Mouse (Mus musculus) ES-Bruce4 (cell line): ENCODE results near the gene Paqr7. TPM values are rescaled to one million over a fixed set of nuclear protein-coding genes. Genes with fewer than 3 reads are reported as not detected.

Experiments used
- H3K27ac ChIP-seq: 2 replicates; pipeline ENCODE4 v1.5.1; 2012; ENCODE audit warnings: low read length, inconsistent platforms; ENCODE audit not compliant: insufficient read depth
- H3K27me3 ChIP-seq: 2 replicates; pipeline ENCODE4 v1.6.1; 2012; ENCODE audit warnings: mild to moderate bottlenecking, low read length, inconsistent platforms; ENCODE audit not compliant: control insufficient read depth, poor library complexity, insufficient read depth, severe bottlenecking
- H3K36me3 ChIP-seq: 2 replicates; pipeline ENCODE4 v1.6.1; 2012; ENCODE audit warnings: inconsistent platforms, mild to moderate bottlenecking, low read length, moderate library complexity; ENCODE audit not compliant: control insufficient read depth, poor library complexity, insufficient read depth, severe bottlenecking
- H3K4me1 ChIP-seq: one replicate; pipeline ENCODE4 v1.8.1; 2011; ENCODE audit warnings: low read length; ENCODE audit not compliant: control insufficient read depth, insufficient read depth
- H3K4me3 ChIP-seq: 2 replicates; pipeline ENCODE4 v1.5.1; 2011; ENCODE audit warnings: low read depth, mild to moderate bottlenecking, low read length
- H3K9ac ChIP-seq: 2 replicates; pipeline ENCODE4 v1.6.1; 2012; ENCODE audit warnings: low read depth, mild to moderate bottlenecking, inconsistent platforms; ENCODE audit not compliant: poor library complexity, severe bottlenecking
- H3K9me3 ChIP-seq: replicated peaks from 2 replicates; pipeline ENCODE4 v1.6.1; 2012; ENCODE audit warnings: mild to moderate bottlenecking, low read length, inconsistent platforms; ENCODE audit not compliant: control insufficient read depth, poor library complexity, insufficient read depth, severe bottlenecking
- CTCF ChIP-seq: IDR thresholded peaks from one replicate; pipeline ENCODE4 v1.8.1; 2011; ENCODE audit warnings: low read depth, low read length
- EP300 ChIP-seq: IDR thresholded peaks from 2 replicates; pipeline ENCODE4 v1.6.1; 2011; ENCODE audit warnings: low read depth, low read length; ENCODE audit not compliant: insufficient read depth
- POLR2A ChIP-seq: IDR thresholded peaks from one replicate; pipeline ENCODE4 v1.8.1; 2011; ENCODE audit warnings: low read length; ENCODE audit not compliant: insufficient read depth
- polyA plus RNA-seq: library from polyadenylated mRNA; stranded (reverse); fragments of >200 nt; gene quantifications from 2 replicates; pipeline ENCODE4 v1.2.4, GENCODE M21; 2011; ENCODE audit warnings: low read depth; ENCODE audit not compliant: missing spikeins, insufficient read depth, insufficient read length

The Paqr7 gene
- polyA plus RNA-seq, 1 experiment, result 1.5 TPM

- Histone ChIP-seq H3K9me3 (no peaks in the 10 kb centered on the region), H3K27me3 (no peaks in the 10 kb centered on the region), H3K9ac (no peak overlapping the region), H3K4me1 (no peaks in the 10 kb centered on the region), H3K27ac (no peak overlapping the region), H3K36me3 (peaks cover 7% of the 10 kb centered on the region; the same call in 1 of the 2 replicates), H3K4me3 (no peak overlapping the region)
- no peak for TF ChIP-seq POLR2A
- peak; percentile 99 for TF ChIP-seq CTCF
- TF ChIP-seq EP300, result 0 out of 2 replicates have a peak, but pooled peaks have one; percentile 34
These were observed 18.5 kb upstream of the Paqr7 start for GRCm38 (mm10) chr4:134478031-134478430.

- Histone ChIP-seq H3K4me3 (no peak overlapping the region), H3K27ac (no peak overlapping the region), H3K9ac (no peak overlapping the region), H3K9me3 (no peaks in the 10 kb centered on the region), H3K36me3 (0 out of 2 replicates have a peak, but pooled peaks cover 3% of the 10 kb centered on the region), H3K4me1 (no peaks in the 10 kb centered on the region), H3K27me3 (no peaks in the 10 kb centered on the region)
- TF ChIP-seq POLR2A, result no peak
- TF ChIP-seq EP300, result no peak
- no peak for TF ChIP-seq CTCF
These were observed 16.7 kb upstream of the Paqr7 start for GRCm38 (mm10) chr4:134479839-134480238.

GRCm38 (mm10) chr4:134480864-134481263 is 15.6 kb upstream of the Paqr7 start:
- Histone ChIP-seq H3K27ac (peak overlapping the region; percentile 51), H3K4me3 (no peak overlapping the region), H3K4me1 (no peaks in the 10 kb centered on the region), H3K27me3 (no peaks in the 10 kb centered on the region), H3K9me3 (no peaks in the 10 kb centered on the region), H3K9ac (no peak overlapping the region), H3K36me3 (no peaks in the 10 kb centered on the region)
- TF ChIP-seq CTCF (peak; percentile 98), POLR2A (no peak), EP300 (0 out of 2 replicates have a peak, but pooled peaks have one; percentile 43)

- H3K9me3 ChIP-seq, result no peaks in the 10 kb centered on the region
- no peaks in the 10 kb centered on the region for H3K4me1 ChIP-seq
- TF ChIP-seq EP300, result no peak
- no peak for TF ChIP-seq CTCF
- H3K36me3 ChIP-seq, result no peaks in the 10 kb centered on the region
- H3K9ac ChIP-seq, result no peak overlapping the region
- peak overlapping the region; percentile 52 for H3K27ac ChIP-seq
- no peaks in the 10 kb centered on the region for H3K27me3 ChIP-seq
- H3K4me3 ChIP-seq, result no peak overlapping the region
These were observed 15.2 kb upstream of the Paqr7 start for GRCm38 (mm10) chr4:134481270-134481669.

GRCm38 (mm10) chr4:134482442-134482841 is 14.1 kb upstream of the Paqr7 start:
- Histone ChIP-seq H3K27ac (no peak overlapping the region), H3K27me3 (no peaks in the 10 kb centered on the region), H3K4me3 (no peak overlapping the region), H3K36me3 (no peaks in the 10 kb centered on the region), H3K4me1 (no peaks in the 10 kb centered on the region), H3K9ac (no peak overlapping the region), H3K9me3 (no peaks in the 10 kb centered on the region)
- TF ChIP-seq POLR2A (no peak), CTCF (no peak), EP300 (no peak)

- TF ChIP-seq POLR2A, result no peak
- TF ChIP-seq CTCF, result no peak
- TF ChIP-seq EP300, result no peak
- Histone ChIP-seq H3K36me3 (no peaks in the 10 kb centered on the region), H3K27ac (no peak overlapping the region), H3K9me3 (no peaks in the 10 kb centered on the region), H3K9ac (no peak overlapping the region), H3K4me3 (no peak overlapping the region), H3K4me1 (no peaks in the 10 kb centered on the region), H3K27me3 (no peaks in the 10 kb centered on the region)
These were observed 13.3 kb upstream of the Paqr7 start for GRCm38 (mm10) chr4:134483078-134483688.
